Mouse (Mus musculus): ENCODE data around the gene Mkrn2os. TPM values are rescaled to one million over a fixed set of nuclear protein-coding genes. Genes with fewer than 3 reads are reported as not detected.

Gene Mkrn2os
- polyA plus RNA-seq, 1 experiment from 2014 or later, result 14.1 TPM

GRCm38 (mm10) chr6:115577941-115578340 is 14.4 kb downstream of the Mkrn2os start:
- H3K9me3 ChIP-seq, result no peaks in the 10 kb centered on the region
- no peak overlapping the region for H3K4me2 ChIP-seq
- 90% methylated on average over 9 of the region's 9 CpGs for whole genome bisulfite sequencing
- no peaks in the 10 kb centered on the region for H3K27me3 ChIP-seq (replicated peaks)
- H3K36me3 ChIP-seq, result peaks cover 36% of the 10 kb centered on the region
- ATAC-seq (ENCODE audit: insufficient read depth, low FRiP score, low read depth), result no peak
- no peak overlapping the region for H3K4me3 ChIP-seq (replicated peaks)
- no peaks in the 10 kb centered on the region for H3K4me1 ChIP-seq
- H3K27ac ChIP-seq, result no peak overlapping the region
- H3K9ac ChIP-seq, result no peak overlapping the region

DNA sequence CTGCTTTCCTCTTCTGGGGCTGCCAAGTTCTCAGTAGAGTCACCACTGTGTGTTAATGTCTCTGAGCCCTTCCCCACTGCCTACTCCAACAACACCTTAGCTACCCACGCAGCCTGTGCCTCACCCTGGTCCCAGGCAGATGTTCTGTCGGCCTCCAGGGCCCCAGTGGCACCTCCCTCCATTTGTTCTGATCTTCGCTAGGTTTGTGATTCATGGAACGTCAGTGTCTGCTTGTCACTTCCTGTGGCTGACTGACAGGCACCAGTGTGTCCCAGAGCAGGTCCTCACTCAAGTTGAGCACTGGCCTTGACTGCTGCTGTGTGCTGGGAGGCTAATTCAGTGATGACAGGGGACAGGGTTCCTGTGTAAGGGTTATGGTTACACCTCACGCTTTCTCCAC is 15.0 kb downstream of the Mkrn2os start:
- no peak for ATAC-seq (ENCODE audit: insufficient read depth, low FRiP score, low read depth)
- Histone ChIP-seq H3K4me1 (no peaks in the 10 kb centered on the region), H3K9me3 (no peaks in the 10 kb centered on the region), H3K4me2 (no peak overlapping the region), H3K27ac (no peak overlapping the region), H3K27me3 (replicated peaks) (no peaks in the 10 kb centered on the region), H3K4me3 (replicated peaks) (no peak overlapping the region), H3K36me3 (peaks cover 36% of the 10 kb centered on the region), H3K9ac (no peak overlapping the region)
- WGBS, result 87% methylated on average over 5 of the region's 5 CpGs

DNA sequence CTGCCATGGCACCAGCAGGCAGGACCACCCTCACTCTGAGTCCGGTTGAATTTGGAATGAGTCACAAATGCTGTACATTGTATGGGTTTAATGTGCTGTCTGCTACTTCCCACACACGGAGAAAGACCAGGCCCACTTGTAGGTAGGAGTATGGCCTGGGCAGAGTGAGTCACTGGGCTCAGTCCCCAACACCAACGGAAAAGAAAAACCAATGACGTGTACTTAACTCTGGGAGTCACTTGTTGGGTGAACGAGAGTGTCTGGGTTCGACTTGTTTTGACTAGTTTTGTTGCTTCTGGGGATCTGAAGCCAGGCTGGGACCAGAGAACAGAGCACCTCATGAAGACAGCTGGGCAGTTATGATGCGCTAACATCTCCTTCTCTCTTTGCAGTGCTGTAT is 18.2 kb downstream of the Mkrn2os start:
- no peak overlapping the region for H3K4me2 ChIP-seq
- WGBS, result 86% methylated on average over 7 of the region's 7 CpGs
- no peaks in the 10 kb centered on the region for H3K9me3 ChIP-seq
- no peak overlapping the region for H3K9ac ChIP-seq
- no peak overlapping the region for H3K27ac ChIP-seq
- no peak overlapping the region for H3K4me3 ChIP-seq (replicated peaks)
- H3K36me3 ChIP-seq, result peaks cover 54% of the 10 kb centered on the region
- H3K27me3 ChIP-seq (replicated peaks), result no peaks in the 10 kb centered on the region
- no peak for ATAC-seq (ENCODE audit: insufficient read depth, low FRiP score, low read depth)
- H3K4me1 ChIP-seq, result no peaks in the 10 kb centered on the region

- no peak for ATAC-seq (ENCODE audit: insufficient read depth, low FRiP score, low read depth)
- H3K4me3 ChIP-seq (replicated peaks), result no peak overlapping the region
- WGBS, result 83% methylated on average over 6 of the region's 6 CpGs
- peaks cover 28% of the 10 kb centered on the region for H3K36me3 ChIP-seq
- no peak overlapping the region for H3K27ac ChIP-seq
- no peaks in the 10 kb centered on the region for H3K27me3 ChIP-seq (replicated peaks)
- H3K9me3 ChIP-seq, result no peaks in the 10 kb centered on the region
- H3K4me2 ChIP-seq, result no peak overlapping the region
- H3K9ac ChIP-seq, result no peak overlapping the region
- H3K4me1 ChIP-seq, result no peaks in the 10 kb centered on the region
These were observed 26.8 kb downstream of the Mkrn2os start for GRCm38 (mm10) chr6:115565479-115566045.

- no peak for ATAC-seq (ENCODE audit: insufficient read depth, low FRiP score, low read depth)
- H3K27ac ChIP-seq, result no peak overlapping the region
- no peak overlapping the region for H3K4me3 ChIP-seq (replicated peaks)
- no peak overlapping the region for H3K9ac ChIP-seq
- H3K27me3 ChIP-seq (replicated peaks), result no peaks in the 10 kb centered on the region
- no peaks in the 10 kb centered on the region for H3K9me3 ChIP-seq
- H3K4me1 ChIP-seq, result no peaks in the 10 kb centered on the region
- peaks cover 11% of the 10 kb centered on the region for H3K36me3 ChIP-seq
- no peak overlapping the region for H3K4me2 ChIP-seq
- 51% methylated on average over 21 of the region's 21 CpGs for WGBS
These were observed 32.4 kb downstream of the Mkrn2os start for GRCm38 (mm10) chr6:115559651-115560632.

DNA sequence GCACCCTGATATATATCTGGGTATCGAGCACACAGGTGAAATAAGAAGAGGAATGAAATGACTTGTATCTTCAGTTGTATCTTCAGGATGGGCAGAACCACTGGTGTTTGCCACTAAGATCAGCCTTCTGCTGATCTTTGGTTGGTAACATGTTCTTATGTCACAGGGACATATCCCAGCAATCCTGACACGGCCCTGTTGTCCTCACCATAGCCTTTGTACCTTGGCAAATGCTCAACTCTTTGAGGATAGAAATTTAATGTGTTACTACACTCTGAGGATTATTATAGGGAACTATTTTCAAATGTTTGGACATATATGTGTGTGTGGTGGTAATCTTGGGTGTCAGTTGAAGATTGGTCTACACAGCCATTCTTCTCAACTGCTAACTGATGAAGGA is 34.2 kb downstream of the Mkrn2os start:
- Histone ChIP-seq H3K36me3 (peaks cover 14% of the 10 kb centered on the region), H3K4me1 (no peaks in the 10 kb centered on the region)
- WGBS, result 98% methylated on average over 2 of the region's 2 CpGs

DNA sequence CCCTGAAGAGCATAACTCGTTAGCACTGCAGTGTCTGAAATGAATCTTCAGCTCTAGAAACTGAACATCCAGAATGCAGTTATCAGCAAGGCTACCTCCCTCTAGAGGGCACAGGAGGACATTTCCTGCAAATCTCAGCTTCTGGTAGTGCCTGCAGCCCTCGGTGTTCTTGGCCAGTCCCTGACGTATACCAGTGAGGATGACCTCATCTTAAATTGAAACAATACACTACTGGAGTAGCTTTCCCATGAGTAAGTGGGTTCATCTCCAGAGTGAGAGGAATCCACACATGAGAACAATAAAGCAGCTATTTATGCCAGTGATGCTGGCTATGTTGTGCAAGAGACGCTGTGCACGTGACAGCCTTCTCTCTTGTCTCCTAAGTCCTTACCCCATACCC is 36.9 kb downstream of the Mkrn2os start:
- no peak overlapping the region for H3K9ac ChIP-seq
- no peaks in the 10 kb centered on the region for H3K4me1 ChIP-seq
- H3K9me3 ChIP-seq, result no peaks in the 10 kb centered on the region
- 75% methylated on average over 5 of the region's 5 CpGs for WGBS
- H3K4me2 ChIP-seq, result no peak overlapping the region
- no peaks in the 10 kb centered on the region for H3K27me3 ChIP-seq (replicated peaks)
- peaks cover 21% of the 10 kb centered on the region; the same call in 1 of the 2 replicates for H3K36me3 ChIP-seq
- H3K27ac ChIP-seq, result no peak overlapping the region
- no peak overlapping the region for H3K4me3 ChIP-seq (replicated peaks)
- no peak for ATAC-seq (ENCODE audit: insufficient read depth, low FRiP score, low read depth)

More for the DNA sequence above, 34.2 kb downstream of the Mkrn2os start:
- Histone ChIP-seq H3K4me2 (no peak overlapping the region), H3K9me3 (no peaks in the 10 kb centered on the region), H3K27me3 (replicated peaks) (no peaks in the 10 kb centered on the region), H3K4me3 (replicated peaks) (no peak overlapping the region), H3K9ac (no peak overlapping the region), H3K27ac (no peak overlapping the region)
- ATAC-seq (ENCODE audit: insufficient read depth, low FRiP score, low read depth), result no peak

- no peaks in the 10 kb centered on the region for H3K27me3 ChIP-seq (replicated peaks)
- no peaks in the 10 kb centered on the region for H3K9me3 ChIP-seq
- 85% methylated on average over 5 of the region's 5 CpGs for WGBS
- no peak overlapping the region for H3K27ac ChIP-seq
- peaks cover 13% of the 10 kb centered on the region for H3K36me3 ChIP-seq
- 0 out of 2 replicates have a peak, but pooled peaks cover 8% of the 10 kb centered on the region for H3K4me1 ChIP-seq
- ATAC-seq (ENCODE audit: insufficient read depth, low FRiP score, low read depth), result no peak
- H3K4me2 ChIP-seq, result no peak overlapping the region
- no peak overlapping the region for H3K4me3 ChIP-seq (replicated peaks)
- H3K9ac ChIP-seq, result no peak overlapping the region
These were observed 46.1 kb downstream of the Mkrn2os start for GRCm38 (mm10) chr6:115546276-115546675.

DNA sequence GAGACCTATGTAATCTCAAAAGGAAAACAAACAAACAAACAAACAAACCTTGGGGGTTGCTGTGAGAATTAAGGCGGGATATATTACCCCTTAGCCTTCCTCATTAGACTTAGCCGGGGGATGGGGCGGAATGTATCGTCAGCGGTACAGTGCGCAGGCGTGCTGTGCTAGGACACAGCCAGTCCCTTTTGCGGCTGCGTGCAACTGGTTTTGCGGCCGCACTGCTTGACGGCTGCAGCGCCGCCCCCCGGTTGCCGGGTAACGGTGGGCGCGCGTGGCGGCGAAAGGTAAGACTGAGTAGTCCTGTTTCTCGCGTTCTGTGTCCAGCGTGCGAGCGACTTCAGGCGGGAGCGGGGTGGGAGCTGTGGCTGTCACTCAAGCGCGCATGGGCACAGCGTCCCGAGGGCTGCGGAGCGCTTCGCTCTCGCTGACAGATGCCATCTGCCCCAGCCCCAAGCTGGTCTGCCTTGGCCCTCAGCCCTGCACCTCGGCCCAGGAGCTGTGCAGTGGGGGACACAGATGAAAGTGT is 47.9 kb downstream of the Mkrn2os start, which contains the start of gene Tsen2:
Gene Tsen2, plus strand, starts transcription at position 223 of the 529 bp plus-strand sequence.
- peak within 1 kb of the TSS; percentile 86 for H3K9ac ChIP-seq
- no peaks in the 10 kb centered on the region for H3K9me3 ChIP-seq
- ATAC-seq (ENCODE audit: insufficient read depth, low FRiP score, low read depth), result peak; percentile 91
- no peaks in the 10 kb centered on the region for H3K27me3 ChIP-seq (replicated peaks)
- 0 out of 2 replicates have a peak, but pooled peaks cover 8% of the 10 kb centered on the region for H3K4me1 ChIP-seq
- H3K4me3 ChIP-seq (replicated peaks), result peak within 1 kb of the TSS; percentile 79
- H3K4me2 ChIP-seq, result peak within 1 kb of the TSS; percentile 87
- peak within 1 kb of the TSS; percentile 84 for H3K27ac ChIP-seq
- under 1% methylated on average over 38 of the region's 38 CpGs for WGBS
- peaks cover 9% of the 10 kb centered on the region for H3K36me3 ChIP-seq

GRCm38 (mm10) chr6:115542341-115542740 is 50.0 kb downstream of the Mkrn2os start:
- H3K27ac ChIP-seq, result no peak overlapping the region

DNA sequence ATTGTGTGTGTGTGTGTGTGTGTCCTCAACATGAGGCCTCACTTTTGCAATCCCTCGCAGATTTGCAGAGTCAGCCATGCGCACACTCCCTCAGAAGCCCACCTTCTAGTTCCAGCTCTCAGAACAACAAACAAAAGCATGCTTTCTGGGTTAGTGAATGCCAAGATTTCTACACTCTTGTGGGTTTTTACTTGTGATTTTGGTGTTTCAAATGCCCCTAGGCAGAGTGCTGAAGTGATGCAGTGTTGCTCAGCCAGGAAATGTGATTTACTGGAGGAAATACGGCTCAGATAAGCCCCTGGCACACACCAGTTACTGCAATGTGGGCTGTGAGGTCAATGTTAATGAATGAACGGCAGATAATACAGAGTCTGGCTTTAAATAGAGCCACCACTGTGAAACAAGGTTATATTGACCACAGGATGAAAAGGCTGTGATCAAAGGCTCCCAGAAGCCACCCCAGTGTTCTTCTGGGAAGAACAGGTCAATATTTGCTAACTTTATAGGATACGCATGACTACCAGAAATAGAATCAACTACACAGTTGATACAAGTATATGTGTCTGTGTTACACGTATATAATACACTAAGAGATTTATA is 50.6 kb downstream of the Mkrn2os start:
- Histone ChIP-seq H3K4me3 (replicated peaks) (no peak overlapping the region), H3K9ac (no peak overlapping the region), H3K27me3 (replicated peaks) (no peaks in the 10 kb centered on the region), H3K4me1 (0 out of 2 replicates have a peak, but pooled peaks cover 12% of the 10 kb centered on the region), H3K36me3 (no peaks in the 10 kb centered on the region), H3K4me2 (no peak overlapping the region), H3K9me3 (no peaks in the 10 kb centered on the region), H3K27ac (0 out of 2 replicates have a peak overlapping the region, but pooled peaks have one; percentile 57)
- 38% methylated on average over 6 of the region's 6 CpGs for WGBS
- ATAC-seq (ENCODE audit: insufficient read depth, low FRiP score, low read depth), result peak; percentile 8; the same call in 1 of the 2 replicates

More at GRCm38 (mm10) chr6:115542341-115542740, 50.0 kb downstream of the Mkrn2os start:
- no peak overlapping the region for H3K4me3 ChIP-seq (replicated peaks)
- no peak for ATAC-seq (ENCODE audit: insufficient read depth, low FRiP score, low read depth)
- no peak overlapping the region for H3K9ac ChIP-seq
- H3K27me3 ChIP-seq (replicated peaks), result no peaks in the 10 kb centered on the region
- 61% methylated on average over 3 of the region's 3 CpGs for WGBS
- no peaks in the 10 kb centered on the region for H3K9me3 ChIP-seq
- no peaks in the 10 kb centered on the region for H3K36me3 ChIP-seq
- 0 out of 2 replicates have a peak, but pooled peaks cover 12% of the 10 kb centered on the region for H3K4me1 ChIP-seq
- H3K4me2 ChIP-seq, result no peak overlapping the region
